Mouse (Mus musculus): ENCODE measurements around the gene Sema4f. TPM values are rescaled to one million over a fixed set of nuclear protein-coding genes. Genes with fewer than 3 reads are reported as not detected.

The Sema4f gene
- polyA plus RNA-seq, 1 experiment from 2014 or later, result 0.12 TPM

DNA sequence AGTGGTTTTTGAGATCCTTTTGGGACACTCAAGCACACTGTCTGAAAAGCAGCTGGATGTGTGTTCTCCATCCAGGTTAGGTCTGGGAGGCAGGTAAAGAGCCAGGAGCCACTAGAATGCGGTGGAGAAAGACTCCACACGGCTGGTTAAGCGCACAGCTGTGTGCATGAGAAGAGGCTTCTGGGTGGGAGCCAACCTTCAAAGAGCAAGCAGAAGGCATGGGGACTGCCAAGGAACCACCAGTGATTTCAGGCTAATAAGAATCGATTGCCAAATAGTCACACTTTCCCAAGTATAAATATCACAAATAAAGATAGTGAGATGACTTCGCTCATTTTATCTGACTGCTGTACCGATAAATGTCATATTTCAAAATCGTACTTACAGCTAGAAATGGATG, 13.0 kb downstream of the Sema4f start:
- 80% methylated on average over 7 of the region's 7 CpGs for WGBS (ENCODE audit: insufficient replicate concordance)
- Histone ChIP-seq H3K27me3 (ENCODE audit: insufficient read depth, low read length) (no peaks in the 10 kb centered on the region), H3K9ac (replicated peaks) (no peak overlapping the region), H3K36me3 (replicated peaks; ENCODE audit: insufficient read depth, low read length) (no peaks in the 10 kb centered on the region), H3K4me3 (ENCODE audit: low read depth, low read length) (no peak overlapping the region), H3K4me2 (ENCODE audit: low read depth, low read length) (no peak overlapping the region), H3K4me1 (ENCODE audit: insufficient read depth) (no peaks in the 10 kb centered on the region), H3K27ac (ENCODE audit: low read depth) (no peak overlapping the region), H3K9me3 (ENCODE audit: low read length) (no peaks in the 10 kb centered on the region)
- DNase-seq, result no peak
- no peak for ATAC-seq
- no peak for TF ChIP-seq EP300 (IDR thresholded peaks at IDR 0.05; ENCODE audit: low read depth)

DNA sequence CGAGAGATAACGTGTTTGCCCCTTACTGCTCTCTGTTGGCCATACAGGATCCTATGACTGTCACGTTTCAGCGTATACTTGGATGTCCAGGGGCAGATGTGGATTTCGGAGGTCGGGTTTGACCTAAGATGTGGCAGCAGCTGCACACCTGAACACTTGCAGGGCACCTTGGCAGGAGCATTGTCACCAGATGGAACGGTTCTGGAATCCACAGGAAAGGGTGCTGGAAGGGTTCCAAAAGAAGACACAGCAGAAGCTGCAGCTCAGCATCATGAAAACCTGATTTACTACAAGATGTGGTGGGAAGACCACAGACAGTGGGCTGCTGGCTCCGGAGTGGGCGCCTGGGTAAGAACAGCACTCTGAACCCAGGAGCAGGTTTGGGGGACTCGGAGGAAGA, 13.5 kb downstream of the Sema4f start:
- Histone ChIP-seq H3K36me3 (replicated peaks; ENCODE audit: insufficient read depth, low read length) (no peaks in the 10 kb centered on the region), H3K9me3 (ENCODE audit: low read length) (no peaks in the 10 kb centered on the region), H3K9ac (replicated peaks) (no peak overlapping the region), H3K27me3 (ENCODE audit: insufficient read depth, low read length) (no peaks in the 10 kb centered on the region), H3K4me1 (ENCODE audit: insufficient read depth) (no peaks in the 10 kb centered on the region), H3K4me3 (ENCODE audit: low read depth, low read length) (no peak overlapping the region), H3K27ac (ENCODE audit: low read depth) (no peak overlapping the region), H3K4me2 (ENCODE audit: low read depth, low read length) (no peak overlapping the region)
- WGBS (ENCODE audit: insufficient replicate concordance), result 69% methylated on average over 10 of the region's 10 CpGs
- DNase-seq (no peak), ATAC-seq (no peak)
- no peak for TF ChIP-seq EP300 (IDR thresholded peaks at IDR 0.05; ENCODE audit: low read depth)
- TF ChIP-seq CTCF (IDR thresholded peaks at IDR 0.05; ENCODE audit: low read depth), result no peak

DNA sequence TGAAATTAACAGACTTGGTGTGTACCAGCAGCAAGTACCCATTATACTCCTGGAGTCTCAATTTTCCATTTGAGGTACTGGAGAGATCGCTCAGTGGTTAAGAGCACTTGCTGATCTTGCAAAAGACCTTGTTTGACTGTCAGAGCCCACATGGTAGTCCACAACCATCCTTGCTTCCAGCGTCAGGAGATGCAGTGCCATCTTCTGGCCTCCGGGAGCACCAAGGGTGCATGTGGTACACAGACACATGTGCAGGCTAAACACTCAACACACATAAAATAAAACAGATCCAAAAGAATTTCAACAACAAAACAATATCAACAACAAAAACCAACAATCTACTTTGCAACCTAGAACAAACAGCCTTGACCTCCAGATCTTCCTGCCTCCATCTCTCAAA, 14.6 kb downstream of the Sema4f start:
- DNase-seq (no peak), ATAC-seq (no peak)
- 50% methylated on average over 3 of the region's 3 CpGs for WGBS (ENCODE audit: insufficient replicate concordance)

DNA sequence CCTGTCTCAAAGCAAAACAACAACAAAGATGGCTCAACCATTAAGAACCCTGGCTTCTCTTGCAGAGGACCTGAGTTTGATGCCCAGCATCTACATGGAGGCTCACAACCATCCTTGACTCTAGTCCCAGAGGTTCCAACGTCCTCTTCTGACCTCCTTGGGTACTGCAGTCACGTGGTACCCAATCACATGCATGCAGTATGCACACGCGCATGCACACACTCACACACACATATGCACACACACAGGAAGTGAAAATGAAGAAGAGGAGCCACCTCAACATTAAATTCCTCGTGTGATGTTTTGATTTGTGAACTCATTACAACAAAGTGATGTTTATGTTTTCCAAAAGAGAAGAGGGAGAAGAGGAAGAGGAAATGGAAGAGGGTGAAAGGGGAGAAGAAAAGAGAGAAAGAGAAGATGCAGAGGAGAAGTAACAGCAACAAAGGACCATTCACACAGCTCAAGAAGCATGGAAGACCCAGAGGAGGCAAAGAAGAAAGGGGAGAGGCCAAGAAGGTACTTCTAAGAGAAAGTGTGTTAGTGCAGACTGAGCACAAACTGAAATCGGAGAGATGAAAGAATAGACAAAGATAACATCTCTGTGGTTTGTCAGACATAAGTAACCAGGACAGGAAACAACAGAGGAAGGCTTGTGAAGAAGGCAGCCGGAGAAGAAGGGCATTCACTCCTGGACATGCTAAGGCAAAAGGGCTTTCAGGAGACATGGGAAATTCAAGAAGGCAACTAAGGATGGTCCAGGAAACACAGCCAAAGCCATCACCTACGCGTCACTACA, 17.9 kb downstream of the Sema4f start:
- 45% methylated on average over 9 of the region's 9 CpGs for WGBS (ENCODE audit: insufficient replicate concordance)
- H3K9ac ChIP-seq (replicated peaks), result no peak overlapping the region
- ATAC-seq, result no peak
- no peaks in the 10 kb centered on the region for H3K4me1 ChIP-seq (ENCODE audit: insufficient read depth)
- TF ChIP-seq CTCF (IDR thresholded peaks at IDR 0.05; ENCODE audit: low read depth), result no peak
- no peak for TF ChIP-seq EP300 (IDR thresholded peaks at IDR 0.05; ENCODE audit: low read depth)
- no peaks in the 10 kb centered on the region for H3K9me3 ChIP-seq (ENCODE audit: low read length)
- H3K36me3 ChIP-seq (replicated peaks; ENCODE audit: insufficient read depth, low read length), result no peaks in the 10 kb centered on the region
- no peak overlapping the region for H3K4me2 ChIP-seq (ENCODE audit: low read depth, low read length)
- no peak overlapping the region for H3K4me3 ChIP-seq (ENCODE audit: low read depth, low read length)
- DNase-seq, result no peak
- no peak overlapping the region for H3K27ac ChIP-seq (ENCODE audit: low read depth)
- H3K27me3 ChIP-seq (ENCODE audit: insufficient read depth, low read length), result no peaks in the 10 kb centered on the region

More for the DNA sequence above, 14.6 kb downstream of the Sema4f start:
- Histone ChIP-seq H3K27ac (ENCODE audit: low read depth) (no peak overlapping the region), H3K9ac (replicated peaks) (no peak overlapping the region), H3K4me1 (ENCODE audit: insufficient read depth) (no peaks in the 10 kb centered on the region), H3K4me3 (ENCODE audit: low read depth, low read length) (no peak overlapping the region), H3K36me3 (replicated peaks; ENCODE audit: insufficient read depth, low read length) (no peaks in the 10 kb centered on the region), H3K27me3 (ENCODE audit: insufficient read depth, low read length) (no peaks in the 10 kb centered on the region), H3K4me2 (ENCODE audit: low read depth, low read length) (no peak overlapping the region), H3K9me3 (ENCODE audit: low read length) (no peaks in the 10 kb centered on the region)
- TF ChIP-seq EP300 (IDR thresholded peaks at IDR 0.05; ENCODE audit: low read depth) (no peak), CTCF (IDR thresholded peaks at IDR 0.05; ENCODE audit: low read depth) (peak; percentile 22; the same call in 1 of the 2 replicates)

DNA sequence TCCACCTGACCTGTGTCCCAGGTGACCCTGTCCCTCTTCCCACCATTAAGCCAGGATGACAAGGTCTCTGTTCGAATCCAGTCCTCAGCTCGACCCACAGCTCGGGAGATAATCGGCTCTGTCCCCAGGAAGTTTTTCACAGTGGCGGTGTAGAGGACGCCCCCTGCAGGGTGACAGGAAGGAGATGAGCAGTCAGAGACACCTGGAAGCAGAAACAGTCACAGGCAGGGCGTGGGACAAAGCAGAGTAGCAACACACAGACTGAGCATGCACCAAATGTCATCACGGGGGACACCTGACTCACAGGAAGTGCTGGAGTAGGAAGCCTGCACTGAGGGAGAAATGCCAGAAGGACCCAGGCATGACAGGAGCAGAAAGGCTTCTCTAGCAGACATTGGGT, 20.0 kb downstream of the Sema4f start:
- DNase-seq (no peak), ATAC-seq (no peak)
- Histone ChIP-seq H3K27ac (ENCODE audit: low read depth) (no peak overlapping the region), H3K4me3 (ENCODE audit: low read depth, low read length) (no peak overlapping the region), H3K4me2 (ENCODE audit: low read depth, low read length) (no peak overlapping the region), H3K9ac (replicated peaks) (no peak overlapping the region), H3K9me3 (ENCODE audit: low read length) (no peaks in the 10 kb centered on the region), H3K27me3 (ENCODE audit: insufficient read depth, low read length) (no peaks in the 10 kb centered on the region), H3K36me3 (replicated peaks; ENCODE audit: insufficient read depth, low read length) (no peaks in the 10 kb centered on the region), H3K4me1 (ENCODE audit: insufficient read depth) (no peaks in the 10 kb centered on the region)
- 46% methylated on average over 8 of the region's 8 CpGs for WGBS (ENCODE audit: insufficient replicate concordance)
- TF ChIP-seq EP300 (IDR thresholded peaks at IDR 0.05; ENCODE audit: low read depth) (no peak), CTCF (IDR thresholded peaks at IDR 0.05; ENCODE audit: low read depth) (peak; percentile 14; the same call in 1 of the 2 replicates)

DNA sequence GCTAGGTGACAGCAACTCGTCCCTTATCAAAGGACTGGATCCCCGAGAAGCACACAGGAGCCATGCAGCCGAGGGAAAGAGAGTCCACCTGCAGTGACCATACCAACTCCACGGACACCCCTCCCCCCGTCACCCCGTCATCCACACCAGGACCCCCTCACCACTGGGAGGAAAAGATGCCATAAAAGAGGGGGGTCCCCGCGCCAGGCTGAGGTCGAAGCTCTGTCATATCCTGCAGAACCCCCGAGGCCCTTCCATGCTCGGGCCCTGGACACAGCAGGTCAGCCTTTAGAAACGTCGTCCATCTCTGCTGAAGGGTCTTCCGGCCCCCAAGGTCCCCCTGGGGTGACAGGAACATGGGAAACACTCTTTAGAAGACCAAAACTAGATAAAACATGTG, 21.2 kb downstream of the Sema4f start:
- no peaks in the 10 kb centered on the region for H3K27me3 ChIP-seq (ENCODE audit: insufficient read depth, low read length)

More for the DNA sequence above, 21.2 kb downstream of the Sema4f start:
- Histone ChIP-seq H3K9ac (replicated peaks) (no peak overlapping the region), H3K4me2 (ENCODE audit: low read depth, low read length) (no peak overlapping the region), H3K4me3 (ENCODE audit: low read depth, low read length) (no peak overlapping the region), H3K4me1 (ENCODE audit: insufficient read depth) (0 out of 2 replicates have a peak, but pooled peaks cover 3% of the 10 kb centered on the region), H3K27ac (ENCODE audit: low read depth) (no peak overlapping the region), H3K9me3 (ENCODE audit: low read length) (no peaks in the 10 kb centered on the region), H3K36me3 (replicated peaks; ENCODE audit: insufficient read depth, low read length) (no peaks in the 10 kb centered on the region)
- 78% methylated on average over 14 of the region's 14 CpGs for WGBS (ENCODE audit: insufficient replicate concordance)
- no peak for TF ChIP-seq EP300 (IDR thresholded peaks at IDR 0.05; ENCODE audit: low read depth)
- TF ChIP-seq CTCF (IDR thresholded peaks at IDR 0.05; ENCODE audit: low read depth), result no peak
- ATAC-seq (no peak), DNase-seq (no peak)
